Mouse (Mus musculus): ENCODE measurements at regions not wholly inside any gene's neighbourhood (a gene's known extent, or its start where the extent isn't known, plus 50 kb on each side); places are given as distances from the start of the nearest gene placed in this dataset.

DNA sequence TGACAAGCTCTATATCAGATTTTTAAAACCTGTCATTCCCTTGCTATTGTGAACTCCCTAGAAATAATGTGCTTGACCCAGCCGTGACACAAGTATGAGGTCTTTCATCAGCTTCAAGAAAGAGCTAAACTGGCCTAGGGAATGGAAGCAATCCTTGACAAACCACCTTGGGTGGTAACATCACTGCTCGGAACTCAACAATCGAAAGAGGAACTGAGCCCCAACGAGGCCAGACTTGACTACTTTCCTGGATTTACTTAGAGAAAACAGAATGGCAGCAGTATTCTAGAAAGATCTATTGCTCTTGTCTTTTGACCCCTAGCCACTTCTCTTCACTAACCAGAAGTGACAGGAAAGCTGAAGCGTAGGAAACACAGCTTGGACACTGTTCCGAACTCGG, 191.2 kb upstream of the Klf3 start:
- no peak for ATAC-seq

DNA sequence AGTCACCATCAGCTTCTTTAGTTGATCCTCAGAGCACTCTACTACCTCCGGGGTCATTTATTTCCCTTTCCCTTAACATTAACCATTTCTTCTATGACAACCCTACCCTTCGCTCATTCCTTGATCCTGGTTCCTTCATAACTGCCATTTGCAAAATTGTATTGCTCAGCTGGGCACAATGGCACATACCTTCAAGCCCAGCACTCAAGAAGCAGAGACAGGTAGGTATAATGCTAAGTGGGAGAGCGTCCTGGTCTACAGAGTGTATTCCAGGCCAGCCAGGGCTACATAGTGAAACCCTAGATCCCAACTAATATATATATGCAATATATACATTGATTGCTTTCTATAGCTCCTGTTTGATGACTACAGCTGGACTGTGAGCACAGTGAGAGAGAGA, 189.5 kb upstream of the Klf3 start:
- ATAC-seq, result no peak

DNA sequence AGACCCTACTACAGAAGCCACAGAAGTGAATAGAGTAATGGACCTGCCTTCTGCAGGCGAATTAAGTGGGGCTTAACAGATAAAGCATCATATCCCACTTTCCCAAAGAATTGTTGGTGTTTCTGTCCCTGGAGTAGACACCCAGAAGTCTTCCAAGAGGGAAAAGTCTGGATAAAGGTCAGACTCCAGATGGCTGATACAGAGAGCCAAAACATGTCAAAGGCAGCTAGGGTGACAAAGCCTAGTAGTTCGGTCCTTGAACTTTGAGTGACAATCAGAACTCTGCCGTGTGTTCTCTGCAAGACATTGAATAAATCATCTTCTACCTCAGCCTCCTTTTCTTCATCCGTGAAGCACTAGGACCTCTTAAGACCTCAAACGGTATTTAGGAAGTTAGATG, 185.1 kb upstream of the Klf3 start:
- no peak for ATAC-seq

DNA sequence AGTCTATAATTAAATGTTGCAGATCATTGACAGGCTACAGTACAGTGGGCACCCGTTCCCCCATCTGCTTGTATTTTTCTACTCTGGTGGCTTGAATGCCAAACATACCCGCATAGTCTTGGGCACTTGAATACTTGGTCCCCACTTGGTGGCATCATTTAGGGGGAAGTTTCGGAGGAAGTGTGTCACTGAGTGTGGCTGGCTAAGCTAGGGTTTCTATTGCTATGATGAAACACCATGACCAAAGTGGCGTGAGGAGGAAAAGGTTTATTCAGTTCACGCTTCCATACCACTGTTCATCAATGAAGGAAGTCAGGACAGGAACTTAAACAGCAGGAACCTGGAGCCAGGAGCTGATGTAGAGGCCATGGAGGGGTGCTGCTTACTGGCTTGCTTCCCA, 183.4 kb upstream of the Klf3 start:
- no peak for ATAC-seq

DNA sequence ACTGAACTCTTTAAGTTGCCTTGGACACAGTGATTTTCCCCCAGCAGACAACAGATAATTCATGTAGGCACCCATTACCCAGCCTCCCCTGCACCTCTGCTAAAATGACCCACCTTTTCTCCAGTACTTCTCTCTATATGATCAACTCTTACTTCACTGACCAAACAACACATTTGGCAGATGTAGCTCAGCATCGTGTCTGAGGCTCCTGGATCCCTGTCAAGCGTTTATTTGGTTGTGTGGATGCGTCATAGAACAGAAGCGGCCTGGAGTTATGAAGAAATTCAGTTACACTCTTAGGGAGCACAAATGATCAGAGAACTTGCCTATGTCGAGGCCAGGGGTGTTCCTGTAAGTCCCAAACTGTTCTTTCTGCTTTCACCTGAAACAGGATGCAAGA, 182.5 kb upstream of the Klf3 start:
- no peak for ATAC-seq

DNA sequence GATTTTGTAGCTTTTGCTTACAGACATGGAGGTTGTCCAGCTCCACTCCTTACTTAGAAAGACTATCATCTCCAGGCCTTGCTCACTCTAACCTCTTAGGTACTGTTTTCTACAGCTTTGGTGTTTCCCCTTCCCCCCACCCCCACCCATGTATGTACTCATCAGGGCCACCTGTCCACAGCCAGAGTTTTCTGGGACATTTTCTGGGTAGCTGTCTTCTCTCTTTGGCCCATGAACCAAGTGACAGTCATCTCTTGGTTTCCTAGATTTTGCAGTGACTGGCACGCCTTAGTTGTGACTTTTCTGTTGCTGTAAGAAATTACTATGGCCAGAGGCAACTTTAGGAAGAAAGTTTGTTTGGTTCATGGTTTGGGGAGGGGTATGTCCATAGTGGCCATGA, 181.8 kb upstream of the Klf3 start:
- ATAC-seq, result no peak

DNA sequence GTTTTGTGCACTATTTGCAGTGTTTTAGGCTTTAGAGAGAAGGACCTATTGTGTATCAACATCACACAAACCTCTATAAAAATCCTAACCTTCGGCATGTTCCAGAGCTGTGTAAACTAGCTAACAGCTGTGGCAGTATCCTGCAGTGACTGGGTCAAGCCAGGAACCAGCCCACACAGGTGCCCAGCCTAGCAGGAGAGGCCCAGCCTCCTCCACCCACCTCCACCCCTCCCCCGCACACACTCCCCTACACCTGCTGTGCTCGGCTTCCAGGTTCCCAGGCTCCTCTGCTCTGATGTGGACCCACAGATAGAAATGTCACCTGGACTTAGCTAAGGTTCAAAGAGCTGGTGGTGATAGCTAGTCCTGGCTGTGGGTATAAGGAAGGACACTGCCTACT, 179.5 kb upstream of the Klf3 start:
- no peak for ATAC-seq

DNA sequence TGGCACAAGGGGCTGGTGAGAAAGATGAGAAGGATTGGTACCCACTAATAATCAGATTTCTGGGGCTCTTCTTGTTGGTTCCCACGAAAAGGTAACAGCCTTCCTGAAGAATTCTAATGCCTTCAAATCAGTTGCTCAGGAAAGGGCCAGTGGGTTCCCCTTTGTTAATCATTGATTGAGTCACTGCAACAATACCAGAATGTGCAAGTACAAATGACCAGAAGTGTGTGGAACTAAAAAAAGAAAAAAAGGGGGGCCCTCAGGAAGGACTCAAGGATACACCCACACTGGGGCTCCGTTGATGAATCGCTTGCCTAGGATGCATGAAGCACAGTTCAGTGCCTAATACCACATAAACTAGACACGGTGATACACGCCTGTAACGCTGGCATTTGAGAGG, 179.0 kb upstream of the Klf3 start:
- ATAC-seq, result no peak

DNA sequence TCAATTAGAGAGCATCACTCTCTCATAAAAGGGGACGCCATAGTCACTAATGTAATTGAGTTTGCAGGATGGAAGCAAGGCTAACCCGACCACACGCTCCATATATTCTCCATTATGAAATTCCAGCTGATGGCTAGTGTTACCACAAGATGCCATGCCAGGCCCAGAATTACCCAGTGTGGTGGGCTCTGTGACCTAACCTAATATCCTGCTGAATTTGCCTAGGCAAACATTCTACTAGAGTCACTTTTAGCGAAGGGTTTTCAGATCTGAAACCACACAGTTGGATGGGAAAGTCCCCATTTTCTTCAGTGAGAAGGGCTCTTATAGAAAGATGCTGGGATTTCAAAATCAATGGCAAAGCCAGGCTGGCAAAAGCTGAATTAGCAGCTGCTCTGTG, 177.8 kb upstream of the Klf3 start:
- ATAC-seq, result peak; percentile 90

DNA sequence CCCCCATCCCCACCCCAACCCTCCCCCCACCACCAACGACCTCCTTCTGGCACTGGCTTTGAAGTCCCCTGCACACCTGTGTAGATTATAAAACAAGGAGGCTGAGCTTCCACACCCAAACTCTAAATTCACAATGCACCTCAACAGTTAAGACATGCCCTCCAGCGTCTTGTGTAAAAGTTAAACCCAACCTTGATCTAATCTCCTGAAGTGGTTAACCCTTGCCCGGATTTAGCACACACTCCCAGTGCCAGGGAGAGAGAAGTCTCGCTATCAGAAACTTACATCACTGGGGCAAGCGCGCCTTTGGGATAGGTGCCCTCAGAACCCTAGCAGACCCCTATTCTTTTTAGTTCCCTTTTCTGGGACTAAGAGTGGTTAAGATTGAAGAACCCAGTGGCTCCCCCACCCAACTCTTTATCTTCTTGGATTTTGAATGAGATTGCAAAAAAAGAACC, 177.3 kb upstream of the Klf3 start:
- peak; percentile 34 for ATAC-seq

DNA sequence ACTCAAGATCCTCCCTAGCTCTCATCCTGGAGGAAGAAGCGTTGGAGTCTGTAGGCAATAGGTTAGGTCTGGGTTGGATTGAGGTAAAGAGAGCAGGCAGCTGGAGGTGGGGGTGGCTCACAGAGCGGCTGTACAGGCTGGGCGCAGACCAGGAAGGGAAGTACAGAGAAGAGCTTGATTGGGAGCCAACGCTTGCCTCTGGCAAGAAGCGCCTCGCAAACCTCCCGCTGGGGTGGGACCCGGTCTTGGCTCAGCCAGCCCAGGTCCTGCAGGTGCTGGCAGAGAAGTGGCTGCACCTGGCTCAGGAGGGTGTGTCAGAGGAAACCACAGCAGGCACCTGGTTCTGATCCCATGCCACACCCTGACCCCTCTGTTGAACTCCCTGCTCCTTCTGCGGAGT, 176.8 kb upstream of the Klf3 start:
- ATAC-seq, result peak; percentile 47

DNA sequence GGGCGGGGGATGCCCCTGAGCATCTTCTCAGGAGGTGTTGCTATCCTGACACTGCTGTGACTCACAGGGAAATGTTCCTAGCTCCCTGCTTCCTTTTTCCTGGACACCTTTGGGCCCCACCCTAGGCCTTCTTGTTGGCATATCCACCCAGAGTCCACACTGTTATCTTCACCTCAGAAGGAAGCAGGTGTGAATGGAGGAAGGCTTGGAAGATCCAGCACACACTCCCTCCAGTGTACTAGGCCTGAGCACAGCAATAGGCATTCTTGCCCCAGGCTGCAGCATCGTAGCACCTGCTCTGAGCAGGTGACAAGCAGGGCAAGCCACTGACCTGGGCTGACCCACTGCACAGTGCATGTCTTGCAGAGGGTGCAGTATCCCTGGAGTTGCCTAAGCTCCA, 172.6 kb upstream of the Klf3 start:
- ATAC-seq, result no peak

DNA sequence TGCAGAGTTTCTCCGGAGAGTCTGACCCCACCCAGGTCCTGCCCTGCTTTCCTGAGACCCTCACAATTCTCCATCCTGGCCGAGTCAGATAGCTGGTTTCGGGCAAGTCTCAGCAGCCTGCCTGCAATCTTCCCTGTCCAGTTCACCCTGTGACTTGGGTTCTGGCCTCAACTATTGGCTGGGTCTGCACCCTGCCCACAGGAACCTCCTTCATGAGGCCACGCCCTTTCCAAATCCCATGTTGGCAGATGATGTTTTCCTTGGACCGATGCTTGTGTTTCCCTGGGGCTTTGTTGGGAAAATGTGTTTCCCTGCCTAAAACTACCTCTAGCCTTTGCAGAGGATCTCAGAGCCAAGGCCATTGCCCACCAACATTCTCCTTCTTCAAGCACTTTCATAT, 171.0 kb upstream of the Klf3 start:
- no peak for ATAC-seq

DNA sequence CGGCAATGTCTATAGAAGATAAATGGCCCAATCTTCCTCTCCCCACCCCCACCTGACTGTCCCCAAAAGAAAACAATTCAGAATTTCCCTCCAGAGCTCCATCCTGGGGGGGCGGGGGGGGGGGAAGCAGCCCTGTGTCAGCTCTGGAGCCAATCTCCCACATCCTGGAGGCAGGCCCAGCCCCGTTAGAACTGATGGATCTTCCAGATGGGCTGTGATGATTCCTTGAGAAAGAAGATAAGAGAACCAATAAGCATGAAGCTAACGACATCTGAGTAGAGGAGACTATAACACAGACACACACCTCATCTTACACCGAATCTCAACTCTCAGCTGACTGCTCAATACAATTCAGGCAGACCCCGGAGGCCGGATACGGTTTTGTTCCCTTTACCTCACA, 169.2 kb upstream of the Klf3 start:
- ATAC-seq, result no peak

DNA sequence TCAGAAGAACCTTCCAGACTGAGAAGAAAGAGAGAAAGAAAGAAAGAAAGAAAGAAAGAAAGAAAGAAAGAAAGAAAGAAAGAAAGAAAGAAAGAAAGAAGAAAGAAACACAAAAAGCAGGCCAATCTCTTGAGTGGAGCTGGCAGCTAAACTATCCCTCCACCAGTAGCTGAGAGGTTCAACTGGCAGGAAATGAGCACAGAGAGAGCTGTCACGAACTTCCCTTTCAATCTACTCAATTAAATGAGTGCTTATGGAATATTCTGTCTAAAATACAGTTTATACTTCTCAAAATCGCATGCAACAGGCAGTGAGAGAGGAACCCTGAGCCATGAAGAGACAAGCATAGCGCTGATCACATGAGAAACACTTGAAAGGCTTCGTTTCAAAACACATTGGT, 168.5 kb upstream of the Klf3 start:
- no peak for ATAC-seq

DNA sequence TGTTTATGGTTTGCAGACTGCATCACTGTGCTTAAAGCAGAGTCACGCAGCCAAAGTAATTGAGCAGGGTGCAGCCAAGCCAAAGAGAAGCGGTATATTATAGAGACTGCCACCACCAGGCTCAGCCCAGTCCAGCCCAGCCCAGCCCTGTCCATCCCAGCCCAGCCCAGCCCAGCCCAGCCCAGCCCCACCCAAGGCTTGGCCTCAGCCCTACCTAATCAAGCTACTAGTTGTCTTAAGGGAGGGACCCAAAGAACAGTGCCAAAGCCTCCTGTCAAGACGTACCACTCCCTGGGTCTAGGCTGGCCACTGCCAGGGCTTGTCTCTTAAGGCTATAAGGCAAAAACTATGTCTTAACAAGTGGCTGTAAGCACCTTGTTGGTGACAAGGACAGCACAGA, 166.9 kb upstream of the Klf3 start:
- no peak for ATAC-seq

DNA sequence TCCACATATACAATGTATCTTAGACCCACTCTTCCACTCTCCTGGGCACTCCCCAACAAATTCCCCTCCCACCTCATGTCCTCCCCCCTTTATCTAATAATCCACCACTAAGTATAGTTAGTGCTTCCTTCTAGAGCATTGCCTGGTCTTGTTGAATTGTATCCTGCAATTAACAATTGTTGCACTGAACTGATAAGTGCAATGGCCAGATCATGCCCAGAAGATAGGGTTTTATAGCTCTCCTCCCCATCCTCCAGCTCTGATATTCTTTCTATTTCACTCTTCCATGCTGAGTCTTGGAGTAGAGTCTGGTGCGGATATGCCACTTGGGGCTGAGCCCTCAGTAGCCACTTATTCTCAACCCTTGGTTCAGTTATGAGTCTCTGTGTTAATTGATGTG, 159.6 kb upstream of the Klf3 start:
- ATAC-seq, result no peak

DNA sequence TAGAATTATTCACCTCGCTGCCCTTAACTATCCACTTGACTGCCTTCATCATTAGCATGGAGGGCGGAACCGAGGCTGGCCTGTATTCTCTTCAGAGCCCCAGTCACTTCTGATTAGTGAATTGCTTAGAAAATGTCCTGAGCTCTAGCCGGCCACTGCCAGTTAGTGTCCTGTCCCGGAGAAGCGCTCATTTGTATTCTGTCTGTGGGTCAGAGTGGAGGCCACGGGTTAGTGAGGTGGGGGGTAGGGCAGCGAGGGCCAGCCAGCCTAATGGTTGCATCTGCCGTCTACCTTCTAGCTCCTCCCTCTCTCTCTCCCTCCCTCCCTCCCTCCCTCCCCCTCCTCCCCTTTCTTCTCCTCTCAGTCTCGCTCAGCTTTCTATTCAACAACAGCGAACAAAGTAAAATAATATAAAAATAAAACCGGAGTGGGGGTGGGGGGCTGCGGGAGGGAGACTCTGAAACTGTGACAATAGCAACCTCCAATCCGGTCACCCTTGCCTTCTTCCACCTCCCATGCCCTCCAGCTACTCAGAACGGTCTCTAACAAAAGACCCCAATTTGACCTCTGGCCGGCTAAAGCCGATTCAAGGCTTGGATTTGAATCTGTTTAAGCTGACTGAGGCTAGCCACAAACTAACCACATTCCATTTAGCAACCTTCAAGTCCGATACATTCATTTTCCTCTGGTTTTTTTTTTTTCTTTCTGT, 155.6 kb upstream of the Klf3 start:
- no peak for ATAC-seq

DNA sequence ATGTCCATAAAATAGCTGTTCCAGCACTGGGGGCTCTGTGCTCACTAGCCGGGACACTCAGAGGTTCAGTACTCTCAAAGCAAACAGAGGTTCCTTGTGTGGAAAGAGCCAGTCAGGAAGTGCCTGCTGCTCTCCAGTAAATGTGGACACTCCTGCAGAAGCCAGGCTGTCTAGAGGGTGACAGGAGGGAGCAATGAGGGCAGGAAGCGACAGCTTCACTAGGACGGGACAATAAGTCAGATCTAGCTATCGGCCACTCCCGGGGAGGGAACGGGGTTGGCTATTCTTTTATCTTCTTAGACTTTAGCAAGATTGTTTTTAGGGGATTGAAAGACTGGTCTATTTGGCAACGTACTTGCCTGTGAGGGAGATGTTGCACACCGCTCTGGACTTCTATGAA, 154.7 kb upstream of the Klf3 start:
- no peak for ATAC-seq

DNA sequence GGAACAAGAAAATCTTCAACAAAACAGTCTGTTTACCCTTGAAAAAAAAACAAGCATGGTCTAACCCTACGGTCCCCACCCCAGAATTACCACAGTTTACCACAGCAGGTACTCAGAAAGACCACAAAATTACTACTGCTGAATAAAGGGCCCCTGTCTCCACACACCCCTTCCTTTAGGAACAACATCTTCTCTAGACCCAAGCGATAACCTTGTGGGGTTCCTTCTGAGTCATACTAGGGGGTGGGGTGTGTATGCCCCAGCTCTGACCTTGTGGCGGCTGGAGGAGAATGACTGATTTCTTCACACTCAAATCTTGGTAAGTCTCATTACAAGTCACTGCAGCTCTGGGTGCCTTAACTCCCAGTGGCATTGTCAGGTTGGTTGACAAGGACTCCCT, 151.8 kb upstream of the Klf3 start:
- ATAC-seq, result peak; percentile 90

DNA sequence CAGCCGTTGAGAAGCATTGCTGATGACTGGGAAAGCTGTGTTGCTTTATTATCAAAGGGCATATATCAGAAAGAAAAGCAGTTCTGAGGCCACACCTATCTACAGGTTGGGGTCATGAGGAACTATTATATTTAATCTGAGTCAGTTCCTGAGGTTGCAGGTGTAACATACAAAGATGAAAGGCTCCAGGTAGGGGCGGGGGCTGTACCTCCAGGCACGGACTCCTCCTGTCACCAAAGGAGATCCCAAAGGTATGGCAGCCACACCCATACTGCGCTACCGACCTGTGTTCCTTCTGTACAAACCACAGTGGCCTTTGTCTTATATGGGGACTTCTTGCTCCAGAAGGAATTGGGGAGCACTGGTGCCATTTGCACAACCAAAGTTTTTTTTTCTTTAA, 149.4 kb upstream of the Klf3 start:
- no peak for ATAC-seq

DNA sequence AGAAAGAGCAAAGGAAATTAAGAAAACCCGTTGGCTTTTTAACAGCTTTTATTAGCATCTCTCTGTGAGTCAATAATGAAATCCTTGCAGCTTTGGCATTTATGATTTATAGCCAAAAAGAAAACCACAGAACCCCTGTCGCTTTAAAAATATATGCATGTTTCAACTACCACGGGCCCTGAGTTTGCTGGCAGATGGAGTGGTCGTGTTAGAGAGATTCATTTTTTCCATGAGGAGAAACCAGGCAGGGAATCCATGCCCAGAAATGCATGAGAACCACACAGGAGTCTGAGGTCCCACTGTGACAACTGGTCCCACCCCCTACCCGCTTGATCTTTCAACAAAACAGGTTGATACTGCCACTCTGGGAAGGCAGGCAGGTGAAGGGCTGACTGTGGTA, 147.9 kb upstream of the Klf3 start:
- no peak for ATAC-seq

DNA sequence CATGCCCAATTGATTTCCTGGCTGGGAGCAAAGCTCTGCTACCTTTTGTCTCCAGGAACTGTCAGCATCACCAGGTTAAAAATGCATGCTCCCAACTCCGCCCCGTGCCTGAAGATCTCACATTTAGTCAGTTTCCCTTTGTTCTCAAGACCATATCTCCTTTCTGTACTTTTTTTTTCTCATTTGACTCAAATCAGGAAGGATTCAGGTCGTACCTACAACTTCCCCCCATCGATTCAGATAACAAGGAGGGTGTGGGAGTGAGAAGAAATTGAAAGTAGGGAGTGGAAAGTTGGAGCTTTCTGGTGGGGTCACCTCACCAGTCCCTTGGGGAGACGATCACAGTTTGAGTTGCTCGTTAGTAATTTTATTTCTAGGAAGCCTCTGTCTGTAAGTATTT, 141.2 kb upstream of the Klf3 start:
- ATAC-seq, result peak; percentile 37

DNA sequence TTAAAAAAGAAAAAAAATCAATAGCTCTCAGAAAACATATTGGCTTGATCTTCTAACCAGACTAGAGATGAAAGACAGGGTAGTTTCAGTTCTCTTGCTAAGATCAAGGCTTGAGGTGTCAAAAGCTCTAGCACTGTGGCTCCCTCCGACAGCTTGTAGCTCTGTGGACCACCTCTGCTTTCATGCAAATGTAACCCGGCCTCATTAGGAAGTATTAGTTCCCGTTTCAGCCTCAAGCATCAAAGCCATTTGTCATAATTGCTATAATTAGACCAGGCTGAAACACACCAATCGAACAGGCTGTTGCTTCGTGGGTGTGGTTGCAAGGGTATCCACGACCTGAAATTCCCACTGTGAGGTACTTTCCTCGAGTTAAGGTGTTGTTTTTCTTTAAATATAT, 140.7 kb upstream of the Klf3 start:
- ATAC-seq, result peak; percentile 79

DNA sequence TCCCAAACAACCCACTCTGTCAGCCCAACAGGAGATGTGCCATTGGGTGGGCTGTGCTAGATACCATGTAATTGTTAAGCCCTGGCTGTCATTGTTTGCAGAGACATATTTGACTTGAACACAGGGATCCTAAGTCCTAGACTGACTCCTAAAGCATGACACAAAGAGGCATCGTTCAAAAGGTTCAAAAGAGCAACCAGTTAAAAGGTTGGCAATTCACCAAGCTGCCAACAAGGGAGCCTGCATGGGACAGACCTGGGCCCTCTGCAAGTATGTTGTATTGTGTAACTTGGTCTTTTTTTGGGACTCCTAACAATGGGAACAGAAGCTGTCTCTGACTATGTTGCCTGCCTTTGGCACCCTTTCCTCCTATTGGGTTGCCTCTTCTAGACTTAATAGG, 139.4 kb upstream of the Klf3 start:
- no peak for ATAC-seq

DNA sequence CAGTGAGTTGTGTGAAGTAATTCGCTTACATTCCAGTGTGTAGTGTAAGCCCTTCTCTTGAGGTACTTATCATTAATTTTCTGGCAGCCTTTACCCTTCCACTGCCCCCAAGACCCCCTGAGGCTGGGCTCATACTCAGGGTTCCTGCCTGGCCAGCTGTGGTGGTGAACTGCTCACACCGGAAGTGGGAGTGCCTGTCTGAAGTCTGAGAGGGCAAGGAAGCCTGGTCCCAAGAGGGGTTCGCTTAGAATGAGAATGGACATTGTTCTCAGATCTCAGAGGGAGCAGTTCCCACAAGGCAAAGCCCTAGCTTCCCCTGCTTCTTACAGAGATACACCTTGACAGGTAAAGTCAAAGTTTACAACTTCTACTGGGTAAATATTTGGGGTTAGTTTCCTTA, 138.1 kb upstream of the Klf3 start:
- ATAC-seq, result no peak

All from inflammation-experienced regulatory T-cells, adult 6 months (primary cell).